In the genomic region with DNA sequence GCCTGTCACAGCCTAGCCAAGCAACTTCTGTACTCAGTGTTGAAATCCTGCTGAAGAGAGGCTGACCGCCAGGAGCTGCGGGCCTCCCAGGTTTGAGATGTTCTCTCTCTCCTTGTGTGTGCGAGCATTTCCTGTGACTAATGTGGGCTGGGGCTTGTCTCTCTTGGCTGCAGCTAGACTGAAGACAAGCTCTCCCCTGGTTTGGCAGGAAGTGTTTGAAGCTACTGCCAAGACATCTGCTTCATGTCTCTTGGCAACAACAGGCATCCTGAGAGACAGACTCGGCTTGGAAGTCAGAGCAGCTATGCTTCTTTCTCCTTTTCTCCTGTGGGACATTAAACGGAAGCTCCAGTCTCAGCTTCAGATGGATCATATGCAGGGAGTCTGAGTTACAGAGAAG, we compare ENCODE assay signal across 9 mouse cellular contexts. TPM values are rescaled to one million over a fixed set of nuclear protein-coding genes. Genes with fewer than 3 reads are reported as not detected.
DNase-seq lines count a peak whose midpoint lies in the region; ATAC-seq lines count a peak whose summit lies in the region.
"Had no signal": no experiment of that assay in that cellular context is flagged by ENCODE, and none has a peak within 500 bp of the region (broad histone marks: within the 10 kb centered on the region; RNA-seq: fewer than 3 reads in every experiment).

No protein-coding gene starts in this region.

- H3K4me1 ChIP-seq in intestine, embryonic 15.5 days (replicated peaks), result peaks cover 16% of the 10 kb centered on the region

- H3K9me3 ChIP-seq in intestine, embryonic 15.5 days, result no peaks in the 10 kb centered on the region

- no peak overlapping the region for H3K4me2 ChIP-seq in intestine, embryonic 15.5 days (replicated peaks)

- peak overlapping the region; percentile 73 for H3K27ac ChIP-seq in intestine, embryonic 15.5 days
- H3K27ac ChIP-seq: liver, embryonic 14.5 days had no signal

- WGBS in intestine, embryonic 15.5 days, result 24% methylated on average over 5 of the region's 5 CpGs

- peak; percentile 31 for DNase-seq in embryo, embryonic 10 days (ENCODE audit: low spot score)
- no peak for DNase-seq in embryo, embryonic 9.5 days (ENCODE audit: extremely low spot score)
- peak; percentile 54 for DNase-seq in cerebellum, adult 9-11 months
- DNase-seq in gastrocnemius, postnatal 25 days, result peak; percentile 89
- DNase-seq in left cerebral cortex, postnatal 10 days (ENCODE audit: extremely low spot score in 1 of 2, low spot score in 2 of 2), result peak; percentile 85 to 87
- peak; percentile 96 for DNase-seq in telencephalon, adult 2 months (ENCODE audit: low read depth, low spot score)

- H3K4me3 ChIP-seq in intestine, embryonic 15.5 days (replicated peaks), result no peak overlapping the region

- no peaks in the 10 kb centered on the region for H3K27me3 ChIP-seq in intestine, embryonic 15.5 days (replicated peaks)

- intact Hi-C loops in left cerebral cortex, postnatal 10 days (cut with DNase I), result loop anchor here (10.0 kb wide), 1 partner anchor 107 kb away; no protein-coding TSS in a partner anchor

- H3K9ac ChIP-seq in intestine, embryonic 15.5 days, result no peak overlapping the region
- H3K9ac ChIP-seq: liver, embryonic 14.5 days had no signal

- ATAC-seq in intestine, embryonic 15.5 days, result peak; percentile 85
- ATAC-seq in megakaryocyte progenitor cell, adult 5-6 weeks (replicated peaks; ENCODE audit: poor library complexity), result peak; percentile 93

- H3K36me3 ChIP-seq in intestine, embryonic 15.5 days, result no peaks in the 10 kb centered on the region

RNA-seq across cellular contexts. Expression of gene Hs1bp3, which starts 44.2 kb away (rescaled TPM):
- 1 to 10 TPM; 5.3 to 6.4 TPM for total RNA-seq in gastrocnemius, postnatal 25 days (2021)
- 21.4 and 23.4 TPM in 2 replicates for polyA plus RNA-seq in intestine, embryonic 15.5 days (2015; fragmentation: Nextera tagmentation; extraction: Ambion mirVana)
- total RNA-seq in left cerebral cortex, postnatal 10 days (2021), result 10 to 100 TPM in 1 of 2 experiments, 1 to 10 TPM in 1; 9.4 to 10.1 TPM
- 5.6 and 8.3 TPM in 2 replicates for total RNA-seq in megakaryocyte progenitor cell, adult 5-6 weeks (2015)
- total RNA-seq in megakaryocyte progenitor cell, adult 5-6 weeks (2017), result 4.4 and 7.4 TPM in 2 replicates

RNA-seq across cellular contexts. Expression of gene Gdf7, which starts 55.7 kb away (rescaled TPM):
- total RNA-seq in gastrocnemius, postnatal 25 days (2021), result not detected
- polyA plus RNA-seq in intestine, embryonic 15.5 days (2015; fragmentation: Nextera tagmentation; extraction: Ambion mirVana), result not detected in 2 replicates
- under 1 TPM in 1 of 2 experiments, not detected in 1; 0.24 TPM for total RNA-seq in left cerebral cortex, postnatal 10 days (2021)
- total RNA-seq in megakaryocyte progenitor cell, adult 5-6 weeks (2015), result not detected in 2 replicates
- total RNA-seq in megakaryocyte progenitor cell, adult 5-6 weeks (2017), result not detected in 2 replicates
- polyA plus RNA-seq: liver, embryonic 14.5 days had no signal
